Mouse (Mus musculus): ENCODE results near the gene S100a16. TPM values are rescaled to one million over a fixed set of nuclear protein-coding genes. Genes with fewer than 3 reads are reported as not detected.

Gene S100a16
- polyA plus RNA-seq, 1 experiment from 2014 or later, result 252 TPM

DNA sequence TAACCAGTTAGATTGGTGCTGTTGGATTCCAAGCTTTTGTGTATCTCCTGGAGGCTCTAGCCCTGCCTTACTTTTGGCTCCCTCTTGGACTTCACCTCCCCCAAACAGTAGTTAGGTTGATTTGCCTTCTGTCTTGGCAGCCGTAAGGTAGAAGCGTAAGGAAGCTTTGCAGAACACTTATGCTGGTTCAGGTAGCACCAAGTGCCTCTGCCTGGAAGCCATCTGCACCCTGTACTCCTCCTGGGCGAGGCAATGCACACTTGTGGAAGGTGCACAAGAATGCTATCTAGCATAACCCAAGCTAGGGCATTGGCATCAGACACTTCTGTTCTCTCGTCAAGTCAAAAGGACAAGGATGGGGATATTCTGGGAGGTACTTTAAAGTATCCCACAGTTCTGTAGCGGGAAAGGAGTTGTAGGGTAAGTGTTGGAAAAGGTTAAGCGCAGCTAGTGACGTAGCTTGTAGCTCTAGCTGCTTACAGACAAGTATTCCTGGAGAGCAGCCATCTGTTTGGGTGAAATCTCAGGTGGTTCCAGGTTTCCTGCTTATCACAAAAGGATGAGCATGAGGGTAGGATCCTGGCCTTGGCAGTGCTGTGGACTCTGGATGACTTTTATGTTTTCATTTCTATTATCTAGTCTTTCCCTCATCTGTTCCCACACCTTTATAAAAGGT is 41.1 kb upstream of the S100a16 start:
- 89% methylated on average over 7 of the region's 7 CpGs for WGBS
- Histone ChIP-seq H3K4me2 (ENCODE audit: low read length) (no peak overlapping the region), H3K27me3 (ENCODE audit: insufficient read depth, low read length) (no peaks in the 10 kb centered on the region), H3K36me3 (ENCODE audit: insufficient read depth, low read length) (peaks cover 28% of the 10 kb centered on the region), H3K4me3 (replicated peaks; ENCODE audit: low read depth, low read length) (no peak overlapping the region), H3K27ac (no peak overlapping the region), H3K4me1 (replicated peaks; ENCODE audit: insufficient read depth, low read length) (no peaks in the 10 kb centered on the region), H3K9ac (ENCODE audit: low read depth, low read length) (no peak overlapping the region), H3K9me3 (replicated peaks; ENCODE audit: low read length) (no peaks in the 10 kb centered on the region)
- ATAC-seq (replicated peaks; ENCODE audit: low FRiP score, low read depth) (no peak), DNase-seq (ENCODE audit: low spot score) (no peak)
- no peak for TF ChIP-seq CTCF (IDR thresholded peaks at IDR 0.05; ENCODE audit: low read depth)

DNA sequence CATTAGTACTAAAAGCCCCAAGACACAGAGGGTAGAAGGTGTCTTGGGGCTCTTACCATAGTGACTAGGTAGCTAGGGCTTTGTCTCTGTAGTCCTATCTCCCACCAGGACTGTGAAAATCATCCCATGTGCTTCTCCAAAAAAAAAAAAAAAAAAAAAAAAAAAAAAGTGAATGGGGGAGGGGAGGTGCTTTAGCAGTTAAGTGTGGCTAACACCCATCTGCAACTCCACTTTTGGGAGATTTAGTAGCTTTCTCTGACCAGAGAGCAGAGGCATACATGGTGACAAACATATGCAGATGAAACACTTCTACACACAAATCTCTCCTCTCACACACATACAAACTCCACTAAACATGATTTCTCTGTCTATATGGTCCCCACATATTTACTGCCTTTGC is 39.5 kb upstream of the S100a16 start:
- DNase-seq (ENCODE audit: low spot score), result no peak
- H3K4me2 ChIP-seq (ENCODE audit: low read length), result no peak overlapping the region
- H3K27me3 ChIP-seq (ENCODE audit: insufficient read depth, low read length), result no peaks in the 10 kb centered on the region
- TF ChIP-seq CTCF (IDR thresholded peaks at IDR 0.05; ENCODE audit: low read depth), result no peak
- no peak overlapping the region for H3K9ac ChIP-seq (ENCODE audit: low read depth, low read length)
- no peak overlapping the region for H3K27ac ChIP-seq
- H3K9me3 ChIP-seq (replicated peaks; ENCODE audit: low read length), result no peaks in the 10 kb centered on the region
- H3K4me3 ChIP-seq (replicated peaks; ENCODE audit: low read depth, low read length), result no peak overlapping the region
- no peak for ATAC-seq (replicated peaks; ENCODE audit: low FRiP score, low read depth)
- H3K4me1 ChIP-seq (replicated peaks; ENCODE audit: insufficient read depth, low read length), result no peaks in the 10 kb centered on the region
- H3K36me3 ChIP-seq (ENCODE audit: insufficient read depth, low read length), result peaks cover 34% of the 10 kb centered on the region

- ATAC-seq (replicated peaks; ENCODE audit: low FRiP score, low read depth), result no peak
- DNase-seq (ENCODE audit: low spot score), result no peak
- Histone ChIP-seq H3K9me3 (replicated peaks; ENCODE audit: low read length) (no peaks in the 10 kb centered on the region), H3K4me3 (replicated peaks; ENCODE audit: low read depth, low read length) (no peak overlapping the region), H3K27me3 (ENCODE audit: insufficient read depth, low read length) (no peaks in the 10 kb centered on the region), H3K9ac (ENCODE audit: low read depth, low read length) (no peak overlapping the region), H3K4me2 (ENCODE audit: low read length) (no peak overlapping the region), H3K4me1 (replicated peaks; ENCODE audit: insufficient read depth, low read length) (no peaks in the 10 kb centered on the region), H3K36me3 (ENCODE audit: insufficient read depth, low read length) (peaks cover 46% of the 10 kb centered on the region), H3K27ac (no peak overlapping the region)
- WGBS, result 84% methylated on average over 4 of the region's 4 CpGs
- TF ChIP-seq CTCF (IDR thresholded peaks at IDR 0.05; ENCODE audit: low read depth), result no peak
Observed at GRCm38 (mm10) chr3:90503444-90503843, 33.6 kb upstream of the S100a16 start.

GRCm38 (mm10) chr3:90505216-90505615 is 31.8 kb upstream of the S100a16 start:
- H3K9ac ChIP-seq (ENCODE audit: low read depth, low read length), result no peak overlapping the region
- no peak overlapping the region for H3K4me2 ChIP-seq (ENCODE audit: low read length)
- ATAC-seq (replicated peaks; ENCODE audit: low FRiP score, low read depth), result no peak
- H3K9me3 ChIP-seq (replicated peaks; ENCODE audit: low read length), result no peaks in the 10 kb centered on the region
- no peak for TF ChIP-seq CTCF (IDR thresholded peaks at IDR 0.05; ENCODE audit: low read depth)
- H3K4me1 ChIP-seq (replicated peaks; ENCODE audit: insufficient read depth, low read length), result no peaks in the 10 kb centered on the region
- no peak for DNase-seq (ENCODE audit: low spot score)
- no peak overlapping the region for H3K4me3 ChIP-seq (replicated peaks; ENCODE audit: low read depth, low read length)
- H3K36me3 ChIP-seq (ENCODE audit: insufficient read depth, low read length), result peaks cover 35% of the 10 kb centered on the region
- no peaks in the 10 kb centered on the region for H3K27me3 ChIP-seq (ENCODE audit: insufficient read depth, low read length)
- WGBS, result 86% methylated on average over 5 of the region's 5 CpGs
- H3K27ac ChIP-seq, result no peak overlapping the region

- 67% methylated on average over 3 of the region's 3 CpGs for WGBS
- DNase-seq (ENCODE audit: low spot score), result no peak
- Histone ChIP-seq H3K9me3 (replicated peaks; ENCODE audit: low read length) (no peaks in the 10 kb centered on the region), H3K4me1 (replicated peaks; ENCODE audit: insufficient read depth, low read length) (no peaks in the 10 kb centered on the region), H3K4me2 (ENCODE audit: low read length) (no peak overlapping the region), H3K4me3 (replicated peaks; ENCODE audit: low read depth, low read length) (no peak overlapping the region), H3K27ac (no peak overlapping the region), H3K27me3 (ENCODE audit: insufficient read depth, low read length) (no peaks in the 10 kb centered on the region), H3K36me3 (ENCODE audit: insufficient read depth, low read length) (peaks cover 31% of the 10 kb centered on the region), H3K9ac (ENCODE audit: low read depth, low read length) (no peak overlapping the region)
- no peak for TF ChIP-seq CTCF (IDR thresholded peaks at IDR 0.05; ENCODE audit: low read depth)
- no peak for ATAC-seq (replicated peaks; ENCODE audit: low FRiP score, low read depth)
Observed at GRCm38 (mm10) chr3:90506362-90506761, 30.7 kb upstream of the S100a16 start.

- no peak for ATAC-seq (replicated peaks; ENCODE audit: low FRiP score, low read depth)
- Histone ChIP-seq H3K9ac (ENCODE audit: low read depth, low read length) (peak overlapping the region; percentile 99), H3K9me3 (replicated peaks; ENCODE audit: low read length) (no peaks in the 10 kb centered on the region), H3K27me3 (ENCODE audit: insufficient read depth, low read length) (no peaks in the 10 kb centered on the region), H3K4me1 (replicated peaks; ENCODE audit: insufficient read depth, low read length) (peaks cover 4% of the 10 kb centered on the region), H3K27ac (peak overlapping the region; percentile 98), H3K36me3 (ENCODE audit: insufficient read depth, low read length) (peaks cover 21% of the 10 kb centered on the region), H3K4me3 (replicated peaks; ENCODE audit: low read depth, low read length) (peak overlapping the region; percentile 95), H3K4me2 (ENCODE audit: low read length) (peak overlapping the region; percentile 76)
- WGBS, result 2% methylated on average over 20 of the region's 20 CpGs
- peak; percentile 31 for DNase-seq (ENCODE audit: low spot score)
- peak; percentile 29; the same call in 1 of the 2 replicates for TF ChIP-seq CTCF (IDR thresholded peaks at IDR 0.05; ENCODE audit: low read depth)
Observed at GRCm38 (mm10) chr3:90508287-90508949, 28.6 kb upstream of the S100a16 start.
